Mouse (Mus musculus) layer of hippocampus, adult 11-12 months (tissue): ENCODE measurements around the gene Gpx5.
"Not testable (repeated sequence)": the region's sequence is repeated elsewhere in the genome, so short reads cannot be mapped to it uniquely, and the experiment has no call there.

Source experiments
- DNase-seq: peaks from one replicate; pipeline ENCODE4 v3.0.0; 2022; ENCODE audit warnings: low spot score

The Gpx5 gene

DNA sequence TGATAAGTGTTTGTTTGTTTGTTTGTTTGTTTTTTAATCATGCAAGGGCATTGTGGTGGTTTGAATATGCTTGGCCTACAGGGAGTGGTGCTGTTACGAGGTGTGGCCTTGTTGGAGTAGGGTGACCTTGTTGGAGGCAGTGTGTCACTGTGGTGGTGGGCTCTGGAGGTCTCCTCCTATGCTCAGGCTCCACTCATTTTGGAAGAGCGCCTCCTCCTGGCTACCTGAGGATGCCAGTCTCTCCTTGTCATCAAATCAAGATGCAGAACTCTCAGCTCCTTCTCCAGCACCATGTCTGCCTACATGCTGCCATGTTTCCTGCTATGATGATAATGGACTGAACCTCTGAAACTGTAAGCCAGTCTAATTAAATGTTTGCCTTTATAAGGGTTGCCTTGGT is 26.8 kb downstream of the Gpx5 start:
- DNase-seq: no peak

DNA sequence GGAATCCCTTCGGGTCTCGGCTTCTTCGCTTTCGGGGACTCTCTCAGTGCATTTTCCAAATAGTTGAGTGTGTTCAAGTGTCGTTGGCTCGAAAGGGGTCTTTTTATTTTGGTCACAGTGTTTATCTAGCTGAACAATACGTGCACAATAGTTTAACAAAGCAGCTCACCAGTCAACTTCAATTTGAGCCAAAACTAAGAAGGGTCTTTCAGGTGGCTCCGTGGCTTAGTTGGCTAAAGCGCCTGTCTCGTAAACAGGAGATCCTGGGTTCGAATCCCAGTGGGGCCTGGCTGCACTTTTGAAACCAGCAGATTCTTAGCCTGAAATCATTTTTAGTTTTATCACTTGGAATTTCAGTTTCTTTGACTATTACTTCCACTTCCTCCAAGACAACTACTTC is 28.2 kb downstream of the Gpx5 start:
- no peak for DNase-seq

DNA sequence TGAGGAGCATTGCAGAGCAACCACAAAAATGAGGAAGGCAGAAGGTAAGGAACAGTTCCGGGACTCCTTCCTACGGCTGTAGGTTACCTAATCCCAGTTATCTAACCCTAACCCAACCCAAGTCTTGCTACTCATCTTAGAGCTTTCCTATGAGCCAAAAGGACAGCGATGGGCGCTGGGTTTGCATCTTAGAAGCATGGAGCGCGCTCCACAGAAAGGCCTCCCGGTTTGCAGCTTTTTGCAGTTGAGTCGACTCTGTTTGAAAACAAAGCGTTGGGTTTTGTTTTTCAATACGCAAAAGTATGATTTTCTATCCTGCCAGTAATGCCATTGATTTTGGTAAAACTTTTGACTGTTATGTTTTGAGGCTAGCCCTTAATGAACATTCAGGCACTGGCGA is 28.6 kb downstream of the Gpx5 start:
- no peak for DNase-seq

DNA sequence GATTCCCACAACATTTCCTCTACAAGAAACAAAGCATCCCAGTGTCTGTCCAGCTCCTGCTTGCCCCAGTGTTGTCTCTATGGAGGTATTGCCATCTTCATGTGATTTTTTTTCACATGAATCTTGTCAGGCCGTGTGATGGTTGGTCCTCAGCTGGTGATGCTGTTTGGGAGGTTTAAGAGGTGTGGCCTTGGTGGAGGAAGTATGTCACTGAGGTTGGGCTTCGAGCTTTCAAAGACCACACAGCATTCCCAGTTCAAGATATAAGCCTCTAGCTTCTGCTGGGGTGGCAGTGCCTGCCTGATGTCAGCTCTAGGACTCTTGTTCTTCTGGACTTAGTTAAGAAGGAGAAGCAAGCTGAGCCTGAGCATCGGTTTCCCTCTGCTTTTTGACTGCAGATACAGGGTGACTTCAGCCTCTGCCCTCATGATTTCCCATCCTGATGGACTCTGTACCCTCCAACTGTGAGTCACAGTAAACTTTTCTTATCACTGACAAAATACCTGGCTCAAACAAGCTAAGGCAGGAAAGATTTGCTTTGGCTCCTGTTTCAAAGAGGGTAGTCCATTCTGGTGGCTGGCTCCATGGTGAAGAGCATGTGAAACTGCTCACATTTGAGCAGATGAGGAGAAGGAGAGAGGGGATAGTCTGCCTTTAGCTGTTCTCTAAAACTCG is 29.6 kb downstream of the Gpx5 start:
- DNase-seq: no peak

DNA sequence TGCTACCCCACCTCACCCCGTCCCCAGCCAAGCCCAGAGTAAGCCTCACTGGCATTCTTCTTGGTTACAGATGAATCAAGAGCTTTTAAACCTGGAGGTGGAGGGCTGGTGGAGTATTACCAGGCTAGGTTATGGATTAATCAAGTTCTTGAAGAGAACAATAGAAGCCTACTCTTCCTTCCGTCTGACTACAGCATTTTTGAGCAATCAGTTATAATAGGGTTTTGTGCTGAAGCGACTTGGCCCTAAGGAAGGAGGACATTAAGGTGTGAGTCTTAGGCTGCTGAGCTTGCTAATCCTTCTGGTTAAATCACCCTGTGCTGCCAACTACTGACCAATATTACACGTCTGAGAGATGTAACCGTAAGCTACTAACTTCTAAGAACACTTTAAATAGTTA is 32.2 kb downstream of the Gpx5 start:
- DNase-seq: no peak

DNA sequence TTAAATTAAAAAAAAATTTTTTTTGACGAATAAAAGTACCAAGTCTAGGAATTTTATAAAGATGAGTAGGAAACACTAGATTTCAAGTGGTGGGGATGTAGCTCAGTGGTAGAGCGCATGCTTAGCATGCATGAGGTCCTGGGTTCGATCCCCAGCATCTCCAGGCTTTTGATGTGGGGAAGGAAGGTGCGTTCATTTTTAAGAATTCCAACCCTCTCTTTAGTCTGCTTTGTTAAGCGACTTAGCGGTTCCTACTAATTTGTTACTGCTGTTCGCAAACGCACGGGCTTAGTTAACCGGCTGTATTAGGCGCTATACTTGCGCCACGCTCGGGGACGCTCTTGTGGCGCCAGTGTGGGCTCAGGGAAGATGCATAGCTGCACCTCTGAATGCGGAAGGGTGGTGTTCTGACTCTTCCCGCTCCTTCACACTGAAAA is 32.8 kb downstream of the Gpx5 start:
- DNase-seq: peak; percentile 45

DNA sequence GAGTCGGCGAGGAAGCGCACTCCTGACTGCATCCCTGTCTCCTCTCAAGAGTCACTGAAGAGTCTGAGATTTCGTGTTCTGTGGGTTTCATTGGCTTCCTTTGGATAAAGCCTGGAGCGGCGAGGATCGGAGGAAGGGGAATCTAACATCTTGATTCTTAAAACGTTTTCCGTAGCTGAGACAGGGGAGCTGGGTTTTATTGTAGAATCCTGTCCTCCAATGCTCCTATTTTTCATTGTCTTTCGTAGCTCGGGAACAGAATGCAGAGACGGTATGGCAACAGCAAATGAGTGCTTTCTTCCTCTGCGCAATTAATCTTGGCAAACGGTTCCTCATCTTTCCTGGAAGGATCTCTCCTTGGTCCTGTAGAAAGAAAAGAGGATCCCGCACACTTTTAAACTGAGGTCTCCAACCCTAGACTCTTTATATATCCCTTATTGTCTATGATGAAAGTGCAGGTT is 33.3 kb downstream of the Gpx5 start:
- no peak for DNase-seq

DNA sequence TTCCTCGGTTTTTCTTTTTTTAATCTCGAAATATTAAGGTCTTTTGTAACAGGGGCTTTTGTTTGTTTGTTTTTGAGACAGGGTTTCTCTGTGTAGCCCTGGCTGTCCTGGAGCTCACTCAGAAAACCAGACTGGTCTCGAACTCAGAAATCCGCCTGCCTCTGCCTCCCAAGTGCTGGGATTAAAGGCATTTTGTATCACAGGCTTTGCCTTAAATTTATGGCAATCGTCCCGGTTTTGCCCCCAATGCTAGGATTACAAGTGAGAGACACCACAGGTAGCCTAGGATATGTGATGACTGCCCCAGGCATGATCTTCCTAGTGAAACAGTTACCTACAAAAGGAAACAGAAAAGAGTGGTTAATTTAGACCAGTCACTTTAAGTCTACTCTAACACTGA is 34.0 kb downstream of the Gpx5 start:
- DNase-seq: no peak

DNA sequence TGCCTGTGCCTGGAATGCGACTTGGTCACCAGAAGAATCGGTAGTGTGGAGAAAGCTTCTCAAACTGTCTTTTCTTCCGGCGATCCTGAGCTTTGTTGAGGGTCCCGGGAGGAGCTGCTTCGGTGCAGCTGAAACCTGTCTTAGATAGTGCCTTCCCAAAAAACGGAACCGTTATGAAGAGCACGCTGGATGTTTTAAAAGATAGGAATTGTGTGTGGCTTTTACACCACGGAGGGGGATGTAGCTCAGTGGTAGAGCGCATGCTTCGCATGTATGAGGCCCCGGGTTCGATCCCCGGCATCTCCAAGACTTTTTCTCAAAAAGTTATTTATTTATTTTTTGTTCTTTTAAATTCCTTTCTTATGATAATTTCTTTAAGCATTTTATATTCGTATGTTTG is 38.5 kb downstream of the Gpx5 start:
- DNase-seq: peak; percentile 42

DNA sequence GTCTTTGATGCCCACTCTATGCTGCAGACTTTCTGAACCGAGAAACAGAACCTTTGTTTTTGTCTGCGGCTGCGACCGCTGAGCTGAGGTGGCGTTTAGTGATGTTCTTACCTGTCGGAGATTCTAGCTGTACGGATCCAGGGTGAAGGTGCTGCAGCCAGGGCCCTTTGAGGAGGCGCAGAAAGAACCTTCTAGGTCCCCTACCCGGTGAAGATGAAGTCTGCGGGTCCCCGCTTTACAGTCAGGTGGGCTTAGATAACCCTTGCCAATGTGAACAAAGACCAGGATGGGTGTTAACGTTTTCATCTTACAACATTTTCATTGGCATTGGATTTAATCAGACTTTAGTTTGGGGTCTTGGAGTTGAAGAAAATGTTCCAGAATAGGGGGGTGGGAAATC is 39.0 kb downstream of the Gpx5 start:
- no peak for DNase-seq

DNA sequence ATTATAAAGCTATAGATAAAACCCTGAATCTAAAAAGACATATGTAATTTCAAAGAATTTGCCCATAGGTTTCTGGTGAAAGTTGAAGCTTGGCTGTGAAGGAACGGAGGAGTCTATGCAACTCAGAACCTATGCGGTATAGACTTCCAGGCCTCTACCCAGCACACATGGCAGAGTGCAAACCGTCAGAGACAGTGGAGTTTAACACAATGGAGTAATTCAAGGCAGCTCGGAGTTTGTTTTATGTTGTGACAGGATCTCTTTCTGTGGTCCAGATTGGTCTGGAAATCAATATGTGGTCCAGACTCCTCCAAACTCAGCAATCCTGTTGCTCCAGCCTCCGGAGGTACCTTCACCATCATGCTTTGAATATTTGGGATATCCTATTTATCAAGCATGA is 39.5 kb downstream of the Gpx5 start:
- no peak for DNase-seq

DNA sequence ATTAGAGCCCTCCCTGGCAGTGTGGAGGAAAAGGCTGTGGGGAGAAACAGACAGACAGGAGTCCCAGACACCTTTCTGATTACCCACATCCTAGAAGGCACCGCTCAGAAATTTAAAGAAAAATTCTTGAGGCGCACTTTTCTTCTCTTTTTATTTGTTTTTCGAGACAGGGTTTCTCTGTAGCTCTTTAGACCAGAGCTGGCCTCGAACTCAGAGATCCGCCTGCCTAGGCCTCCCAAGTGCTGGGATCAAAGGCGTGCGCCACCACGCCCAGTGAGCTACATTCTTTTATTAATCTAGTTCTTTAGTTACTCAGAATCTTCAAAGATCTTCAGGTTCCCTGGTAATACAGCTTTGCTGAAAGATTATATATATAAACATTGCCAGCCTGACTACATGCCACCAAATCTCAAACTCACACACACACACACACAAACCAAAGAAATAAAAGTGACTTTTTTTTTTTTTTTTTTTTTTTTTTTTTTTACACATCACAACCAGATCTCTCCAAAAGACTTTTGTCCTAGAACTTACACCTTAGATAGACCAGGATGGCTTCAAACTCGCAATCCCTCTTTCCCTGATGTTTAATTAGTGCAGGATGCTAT is 42.4 kb downstream of the Gpx5 start:
- no peak for DNase-seq

DNA sequence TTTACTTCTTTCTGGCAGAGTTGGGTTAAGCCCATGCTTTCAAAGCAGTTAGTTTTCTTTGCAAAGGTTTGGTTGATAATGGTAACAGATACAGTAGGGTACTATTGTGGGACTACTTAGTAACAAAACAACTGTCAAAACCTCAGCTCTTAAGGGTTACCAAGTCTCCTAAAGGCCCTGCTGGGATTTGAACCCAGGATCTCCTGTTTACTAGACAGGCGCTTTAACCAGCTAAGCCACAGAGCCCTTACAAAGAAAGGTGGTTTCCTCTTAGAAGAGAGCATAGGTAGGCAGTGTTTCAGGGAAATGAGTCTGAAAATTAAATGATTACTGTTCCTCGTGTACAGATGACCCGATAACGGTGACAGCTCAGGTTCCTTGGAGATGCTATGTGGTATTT is 43.5 kb downstream of the Gpx5 start:
- DNase-seq: no peak

DNA sequence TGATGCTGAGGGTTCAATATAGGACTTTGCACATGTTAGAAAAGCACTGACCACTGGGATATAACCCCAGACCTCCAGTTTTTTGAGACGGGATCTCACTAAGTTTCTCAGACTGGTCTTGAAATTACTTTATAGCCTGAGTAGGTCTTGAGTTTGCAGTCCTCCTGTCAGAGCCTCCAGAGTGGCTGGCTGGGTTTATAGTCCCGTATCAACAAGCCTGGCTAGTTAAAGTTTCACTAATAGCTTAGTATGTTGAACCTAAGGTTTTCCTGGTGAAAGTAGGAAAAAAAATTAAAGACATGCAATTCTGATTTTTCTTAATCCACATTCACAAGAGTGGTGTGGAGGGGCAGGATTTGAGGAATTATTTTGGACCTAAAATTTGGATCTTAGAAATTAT is 46.3 kb downstream of the Gpx5 start:
- no peak for DNase-seq

DNA sequence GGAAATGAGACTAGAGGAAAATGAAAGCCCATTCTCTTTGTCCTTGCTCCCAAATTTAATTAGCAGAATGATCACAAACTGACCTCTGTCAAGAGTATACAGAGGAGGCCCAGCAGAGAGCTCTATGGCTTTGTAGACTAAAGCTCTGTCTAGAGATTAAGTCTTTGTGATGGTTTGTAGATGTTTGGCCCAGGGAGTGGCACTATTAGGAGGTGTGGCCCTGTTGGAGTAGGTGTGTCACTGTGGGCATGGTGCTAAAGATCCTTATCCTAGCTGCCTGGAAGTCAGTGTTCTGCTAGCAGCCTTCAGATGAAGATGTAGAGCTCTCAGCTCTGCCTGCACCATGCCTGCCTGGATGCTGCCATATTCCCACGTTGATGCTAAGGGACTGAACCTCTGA is 47.6 kb downstream of the Gpx5 start:
- DNase-seq: not testable (repeated sequence)

DNA sequence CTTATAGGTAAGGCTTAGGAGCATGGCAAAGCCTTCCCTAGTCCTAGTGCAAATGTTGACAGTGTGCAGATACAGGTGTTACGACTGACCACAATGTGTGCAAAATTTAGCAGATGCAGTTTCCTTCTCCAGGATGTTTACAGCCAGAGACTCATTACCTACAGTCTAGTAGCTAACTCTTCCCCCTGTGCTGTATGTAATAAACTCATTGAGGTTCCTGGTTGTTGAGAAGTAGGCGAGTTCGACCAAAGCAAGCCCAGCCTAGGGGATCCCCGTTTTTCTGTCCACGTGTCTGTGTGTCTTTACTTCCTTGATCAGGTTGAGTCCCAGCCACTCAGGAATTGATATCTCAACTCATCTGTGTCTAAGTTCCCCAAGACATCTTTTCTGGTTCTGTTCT is 48.4 kb downstream of the Gpx5 start:
- no peak for DNase-seq

DNA sequence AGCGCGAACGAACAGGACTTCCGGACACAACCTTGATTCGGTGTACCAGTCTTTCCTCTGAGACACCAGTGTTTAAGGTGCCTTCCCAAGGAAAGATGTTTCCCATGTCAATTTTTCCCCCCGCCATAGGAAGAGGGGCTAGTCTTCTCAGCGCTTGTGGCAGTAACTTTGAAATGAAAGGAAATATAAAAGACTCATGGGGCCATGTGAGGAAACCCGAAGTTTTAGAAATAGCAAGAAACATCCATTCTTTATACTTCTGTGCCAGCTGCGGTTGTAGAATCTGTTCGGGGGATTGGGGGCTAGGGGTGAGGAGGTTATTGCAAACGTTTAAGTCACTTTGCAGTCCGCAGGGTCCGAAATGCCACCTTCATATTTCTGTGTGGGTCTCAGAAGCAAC is 49.3 kb downstream of the Gpx5 start:
- DNase-seq: no peak

DNA sequence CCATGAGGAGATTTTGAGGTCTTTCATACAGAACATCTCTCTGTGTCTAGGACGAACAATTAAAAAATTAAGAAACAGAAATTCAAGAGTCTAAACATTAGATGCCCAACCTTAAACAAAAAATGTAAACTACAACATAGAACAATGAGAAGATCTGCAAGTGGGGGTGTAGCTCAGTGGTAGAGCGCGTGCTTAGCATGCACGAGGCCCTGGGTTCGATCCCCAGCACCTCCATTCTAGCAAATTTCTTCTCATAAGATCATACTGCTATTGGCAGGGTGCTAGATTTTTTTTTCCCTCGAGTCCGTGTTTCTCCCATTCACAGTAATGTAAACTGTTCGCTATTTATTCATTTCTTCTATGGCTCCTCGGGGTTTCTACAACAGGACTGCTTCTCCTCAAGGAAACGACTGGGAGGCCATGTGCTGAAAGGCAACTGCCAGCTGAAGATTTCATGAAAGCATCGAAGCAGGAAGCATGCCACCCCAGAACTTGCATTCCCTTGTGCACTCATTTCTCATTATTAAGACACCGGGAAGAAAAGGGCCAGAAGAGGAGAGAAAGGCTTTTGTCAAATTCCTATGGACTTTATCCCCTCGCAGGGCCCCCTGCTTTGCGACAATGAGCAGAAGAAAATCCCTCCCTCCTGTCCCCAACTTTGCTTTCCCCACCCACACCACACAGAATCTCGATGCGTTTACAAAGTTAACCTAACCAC is 50.0 kb downstream of the Gpx5 start:
- no peak for DNase-seq

DNA sequence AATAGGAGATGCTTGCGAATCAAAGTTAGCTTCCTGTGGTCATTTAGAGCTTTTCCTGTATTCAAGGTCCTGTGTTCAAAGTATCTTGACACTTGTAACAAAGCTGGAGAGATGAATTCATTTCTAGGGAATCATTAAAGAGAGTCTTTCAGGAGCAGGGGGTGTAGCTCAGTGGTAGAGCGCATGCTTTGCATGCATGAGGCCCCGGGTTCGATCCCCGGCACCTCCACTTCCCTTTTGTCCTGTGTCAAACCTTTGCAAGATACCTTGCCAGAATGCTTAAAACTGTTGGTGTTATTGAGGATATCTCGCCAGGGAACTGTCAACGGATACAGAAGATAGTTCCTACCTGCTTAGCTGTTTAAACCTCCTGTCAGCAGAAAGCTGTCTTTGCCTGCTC is 51.7 kb downstream of the Gpx5 start:
- no peak for DNase-seq

DNA sequence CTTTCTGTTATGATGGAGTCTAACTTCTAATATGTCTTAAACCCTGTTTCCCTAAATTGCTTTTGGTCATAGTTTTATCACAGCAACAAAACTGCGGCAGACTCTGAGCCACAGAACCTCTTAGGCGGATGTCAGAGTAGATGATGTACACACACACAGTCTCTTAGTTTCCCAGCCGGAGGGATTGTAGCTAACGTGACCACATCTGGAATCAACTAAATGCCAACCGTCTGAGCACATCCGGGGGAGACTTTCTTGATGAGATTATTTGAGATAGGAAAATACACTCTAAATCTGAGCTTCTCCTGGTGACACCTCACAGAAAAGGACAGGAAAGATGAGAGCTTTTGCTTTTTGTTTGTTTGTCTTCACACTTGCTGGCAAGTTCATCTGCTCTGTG is 55.4 kb downstream of the Gpx5 start:
- DNase-seq: no peak

DNA sequence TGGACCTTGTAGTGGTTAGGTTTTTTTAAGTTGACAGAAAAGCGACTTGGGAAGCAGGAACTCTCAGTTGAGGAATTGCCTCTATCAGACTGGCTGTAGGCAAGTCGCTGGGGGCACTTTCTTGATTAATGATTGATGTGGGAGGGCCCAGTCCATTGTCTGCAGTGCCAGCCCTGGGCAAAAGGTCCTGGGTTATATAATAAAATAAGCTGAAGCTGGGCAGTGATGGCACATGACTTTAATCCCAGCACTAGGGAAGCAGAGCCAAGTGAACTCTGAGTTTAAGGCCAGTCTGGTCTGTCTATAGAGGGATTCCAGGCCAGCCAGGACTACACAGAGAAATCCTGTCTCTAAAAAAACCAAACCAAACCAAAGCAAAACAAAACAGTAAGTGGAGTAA is 55.8 kb downstream of the Gpx5 start:
- DNase-seq: no peak
